Mouse (Mus musculus) gastrocnemius, postnatal 10 days (tissue): ENCODE data around the gene Tigar. TPM values are rescaled to one million over a fixed set of nuclear protein-coding genes. Genes with fewer than 3 reads are reported as not detected.
A peak's percentile ranks its signal among the peaks of the same experiment; 100 is the strongest.

ENCODE experiments used
- DNase-seq: peaks from one replicate; pipeline ENCODE4 v3.0.0; 2021; ENCODE audit warnings: mixed read lengths
- total RNA-seq, 2 experiments: library from RNA; stranded (reverse); gene quantifications; 2 replicates each; pipeline ENCODE4 v1.2.3; 2021

The Tigar gene
- total RNA-seq, 2 experiments from 2014 or later = 8.3 to 8.9 TPM

- no peak for DNase-seq
Measured at GRCm38 (mm10) chr6:127081820-127082219, 27.5 kb downstream of the Tigar start.

GRCm38 (mm10) chr6:127079867-127080731 is 29.3 kb downstream of the Tigar start:
- DNase-seq = peak; percentile 34

DNA sequence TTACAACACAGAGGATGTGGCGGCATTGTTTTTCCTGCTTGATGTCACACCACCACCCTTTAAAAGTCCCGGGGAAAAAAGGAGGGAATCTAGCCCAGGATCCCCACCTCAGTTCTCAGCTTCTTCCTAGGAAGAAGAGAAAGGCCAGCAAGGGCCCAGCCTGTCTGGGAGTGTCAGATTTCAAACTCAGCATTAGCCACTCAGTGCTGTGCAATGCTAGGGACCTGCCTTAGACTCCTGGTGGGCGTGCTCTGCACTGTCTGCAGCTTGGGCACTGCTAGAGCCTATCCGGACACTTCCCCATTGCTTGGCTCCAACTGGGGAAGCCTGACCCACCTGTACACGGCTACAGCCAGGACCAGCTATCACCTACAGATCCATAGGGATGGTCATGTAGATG is 36.5 kb downstream of the Tigar start, which contains the start of gene Fgf23:
TSS of gene Fgf23 (plus strand) at position 86 of the 400 bp plus-strand sequence.
- no peak for DNase-seq

- no peak for DNase-seq
Measured at GRCm38 (mm10) chr6:127064815-127065214, 44.5 kb downstream of the Tigar start.

- no peak for DNase-seq
Measured at GRCm38 (mm10) chr6:127063915-127064314, 45.4 kb downstream of the Tigar start.

GRCm38 (mm10) chr6:127059975-127060374 is 49.4 kb downstream of the Tigar start:
- no peak for DNase-seq

DNA sequence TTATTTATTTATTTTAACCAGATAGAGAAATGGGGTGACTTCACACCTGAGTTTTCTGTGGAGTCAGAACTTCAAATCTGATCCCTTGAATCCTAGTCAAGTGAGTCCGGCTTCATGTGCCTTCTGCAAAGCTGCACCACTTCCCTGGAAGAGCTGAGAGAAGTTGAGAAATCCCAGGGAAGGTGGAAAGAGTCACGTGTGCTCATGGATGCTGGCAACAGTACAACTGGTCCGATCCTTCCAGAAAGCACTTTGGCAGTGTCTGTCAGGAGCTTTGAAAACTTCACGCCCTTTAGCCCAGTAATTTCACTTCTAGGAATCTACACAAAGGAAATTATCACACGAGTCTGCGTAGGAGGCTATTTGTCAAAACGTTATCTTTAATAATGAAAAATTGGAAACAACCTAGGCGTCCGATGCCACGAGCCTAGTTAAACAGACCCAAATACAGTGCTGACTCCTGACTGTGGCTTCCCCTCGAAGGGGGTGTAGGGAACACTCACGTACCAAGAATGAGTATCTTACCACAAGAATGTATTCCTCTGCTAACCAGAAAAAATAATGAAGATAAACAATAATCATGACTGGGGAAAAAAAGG is 52.3 kb downstream of the Tigar start:
- DNase-seq = no peak

DNA sequence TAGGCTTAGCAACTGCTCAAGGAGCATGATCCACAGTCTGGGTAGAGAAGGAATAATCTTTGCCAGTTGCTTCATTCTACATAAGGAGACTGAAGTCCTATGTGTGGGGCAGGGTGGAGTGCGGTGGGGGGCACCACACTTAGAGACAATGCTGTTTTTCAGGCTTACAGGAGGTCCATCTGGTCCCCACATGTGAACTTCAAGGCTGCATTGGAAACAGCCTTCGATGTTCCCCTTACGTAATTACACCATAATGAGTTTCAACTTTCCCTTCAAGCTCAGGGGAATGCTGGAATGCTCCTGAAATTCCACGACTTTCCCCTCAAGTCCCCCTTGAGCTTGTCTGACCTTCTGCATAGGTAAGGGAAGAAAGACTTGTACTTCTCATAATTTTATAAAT is 58.5 kb downstream of the Tigar start:
- DNase-seq = no peak

GRCm38 (mm10) chr6:127044909-127045308 is 64.4 kb downstream of the Tigar start:
- DNase-seq = no peak

Other genes starting within 250 kb of the Tigar start
- not detected for gene Dyrk4, start 187.7 kb downstream of the Tigar start, total RNA-seq
- gene Rad51ap1, start 170.0 kb downstream of the Tigar start, total RNA-seq = 10 to 100 TPM in 1 of 2 experiments, 1 to 10 TPM in 1; 7.0 to 10.1 TPM
- gene D6Wsu163e, start 169.6 kb downstream of the Tigar start, total RNA-seq = 10 to 100 TPM in 1 of 2 experiments, 1 to 10 TPM in 1; 8.7 to 10.3 TPM
- gene Fgf6, start 94.0 kb downstream of the Tigar start, total RNA-seq = 1 to 10 TPM; 5.2 to 9.8 TPM
- under 1 TPM in 1 of 2 experiments, not detected in 1; 0.14 TPM for gene Fgf23, start 36.7 kb downstream of the Tigar start, total RNA-seq
- gene Ccnd2, start 42.6 kb upstream of the Tigar start, total RNA-seq = 10 to 100 TPM; 33.2 to 52.1 TPM